Mouse (Mus musculus): Measurements from ENCODE around the gene Lats2. TPM values are rescaled to one million over a fixed set of nuclear protein-coding genes. Genes with fewer than 3 reads are reported as not detected.

Lats2 gene
- polyA plus RNA-seq, 2 experiments: 25.3 to 28.5 TPM

DNA sequence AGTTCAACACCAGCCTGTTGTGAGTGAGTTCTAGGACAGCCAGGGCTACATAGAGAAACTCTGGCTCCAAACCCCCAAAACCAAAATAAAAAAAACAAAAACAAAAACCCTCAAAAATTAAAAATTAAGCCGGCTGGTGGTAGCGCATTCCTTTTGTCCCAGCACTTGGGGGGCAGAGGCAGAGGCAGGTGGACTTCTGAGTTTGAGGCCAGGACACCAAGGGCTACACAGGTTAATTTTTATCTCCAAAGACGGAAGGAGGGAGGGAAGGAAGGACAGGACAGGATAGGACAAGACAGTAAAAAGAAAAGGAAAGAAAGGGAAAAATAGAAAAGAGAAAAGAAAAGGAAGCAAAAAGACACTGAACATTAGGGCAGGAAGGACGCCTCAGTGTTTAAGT, 75.4 kb downstream of the Lats2 start:
- H3K27me3 ChIP-seq (ENCODE audit: control insufficient read depth, insufficient read depth, low read length): no peaks in the 10 kb centered on the region

DNA sequence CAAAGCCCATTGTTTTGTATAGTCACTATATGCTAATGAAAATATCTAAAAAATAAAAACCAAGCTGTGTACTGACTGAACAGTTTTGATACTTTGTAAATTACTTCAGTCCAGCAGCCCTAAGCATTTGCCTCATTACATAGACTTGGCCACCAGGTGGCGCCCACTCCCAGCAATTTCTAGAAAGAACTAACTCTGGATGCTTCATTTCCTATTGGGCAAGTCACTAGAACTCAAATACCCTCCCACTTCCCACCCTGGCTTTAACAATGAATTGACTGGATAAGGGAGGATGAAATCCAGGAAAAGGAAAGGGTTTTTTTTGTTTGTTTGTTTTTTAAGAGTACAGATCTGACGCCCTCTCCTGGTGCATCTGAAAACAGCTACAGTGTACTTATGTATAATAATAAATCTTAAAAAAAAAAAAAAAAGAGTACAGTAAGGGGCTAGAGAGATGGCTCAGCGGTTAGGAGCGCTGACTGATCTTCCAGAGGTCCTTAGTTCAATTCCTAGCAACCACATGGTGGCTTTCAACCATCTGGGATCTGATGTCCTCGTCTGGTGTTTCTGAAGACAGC, 78.1 kb downstream of the Lats2 start:
- Histone ChIP-seq H3K36me3 (ENCODE audit: control insufficient read depth, insufficient read depth, low read length) (no peaks in the 10 kb centered on the region), H3K4me2 (replicated peaks; ENCODE audit: low read depth, low read length, severe bottlenecking) (no peak overlapping the region), H3K4me1 (ENCODE audit: control insufficient read depth, insufficient read depth, low read length) (no peaks in the 10 kb centered on the region), H3K9me3 (ENCODE audit: control insufficient read depth, low read length) (no peaks in the 10 kb centered on the region), H3K27ac (replicated peaks; ENCODE audit: low read depth, low read length) (no peak overlapping the region), H3K4me3 (replicated peaks; ENCODE audit: low read length) (no peak overlapping the region), H3K9ac (ENCODE audit: low read depth, low read length, severe bottlenecking) (no peak overlapping the region), H3K27me3 (ENCODE audit: control insufficient read depth, insufficient read depth, low read length) (no peaks in the 10 kb centered on the region)
- ATAC-seq (ENCODE audit: low FRiP score, low read depth): peak; percentile 65; the same call in 1 of the 2 replicates
- 48% methylated on average over 5 of the region's 5 CpGs for WGBS
- DNase-seq (ENCODE audit: low spot score): peak; percentile 90
- TF ChIP-seq POLR2A (IDR thresholded peaks at IDR 0.05; ENCODE audit: borderline replicate concordance, extremely low read depth, insufficient read depth, insufficient read length): no peak

More for the DNA sequence above, 75.4 kb downstream of the Lats2 start:
- Histone ChIP-seq H3K36me3 (ENCODE audit: control insufficient read depth, insufficient read depth, low read length) (no peaks in the 10 kb centered on the region), H3K9me3 (ENCODE audit: control insufficient read depth, low read length) (no peaks in the 10 kb centered on the region), H3K27ac (replicated peaks; ENCODE audit: low read depth, low read length) (no peak overlapping the region), H3K9ac (ENCODE audit: low read depth, low read length, severe bottlenecking) (no peak overlapping the region), H3K4me3 (replicated peaks; ENCODE audit: low read length) (no peak overlapping the region), H3K4me2 (replicated peaks; ENCODE audit: low read depth, low read length, severe bottlenecking) (no peak overlapping the region), H3K4me1 (ENCODE audit: control insufficient read depth, insufficient read depth, low read length) (no peaks in the 10 kb centered on the region)
- ATAC-seq (ENCODE audit: low FRiP score, low read depth) (no peak), DNase-seq (ENCODE audit: low spot score) (no peak)
- no peak for TF ChIP-seq POLR2A (IDR thresholded peaks at IDR 0.05; ENCODE audit: borderline replicate concordance, extremely low read depth, insufficient read depth, insufficient read length)
- WGBS: 82% methylated on average over 4 of the region's 4 CpGs

DNA sequence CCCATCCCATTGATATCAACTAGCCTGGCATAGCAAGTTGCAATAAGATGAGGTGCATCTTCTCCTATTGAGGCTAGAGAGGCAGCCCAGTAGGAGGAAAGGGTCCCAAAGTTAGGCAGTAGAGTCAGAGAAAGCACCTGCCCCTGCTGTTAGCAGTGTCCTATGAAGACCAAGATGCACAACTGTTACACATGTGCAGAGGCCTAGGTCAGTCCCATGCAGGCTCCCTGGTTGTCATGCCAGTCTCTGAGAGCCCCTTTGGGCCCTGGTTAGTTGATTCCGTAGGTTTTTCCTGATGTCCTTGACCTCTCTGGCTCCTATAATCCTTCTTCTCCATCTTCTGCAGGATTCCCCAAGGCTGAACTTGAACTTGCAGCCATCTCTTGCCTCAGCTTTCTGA, 78.7 kb downstream of the Lats2 start:
- Histone ChIP-seq H3K4me2 (replicated peaks; ENCODE audit: low read depth, low read length, severe bottlenecking) (no peak overlapping the region), H3K36me3 (ENCODE audit: control insufficient read depth, insufficient read depth, low read length) (no peaks in the 10 kb centered on the region), H3K4me1 (ENCODE audit: control insufficient read depth, insufficient read depth, low read length) (no peaks in the 10 kb centered on the region), H3K9me3 (ENCODE audit: control insufficient read depth, low read length) (no peaks in the 10 kb centered on the region), H3K9ac (ENCODE audit: low read depth, low read length, severe bottlenecking) (no peak overlapping the region), H3K27ac (replicated peaks; ENCODE audit: low read depth, low read length) (no peak overlapping the region), H3K27me3 (ENCODE audit: control insufficient read depth, insufficient read depth, low read length) (no peaks in the 10 kb centered on the region), H3K4me3 (replicated peaks; ENCODE audit: low read length) (no peak overlapping the region)
- no peak for ATAC-seq (ENCODE audit: low FRiP score, low read depth)
- 41% methylated on average over 1 of the region's 1 CpGs for WGBS
- no peak for DNase-seq (ENCODE audit: low spot score)
- TF ChIP-seq POLR2A (IDR thresholded peaks at IDR 0.05; ENCODE audit: borderline replicate concordance, extremely low read depth, insufficient read depth, insufficient read length): no peak

DNA sequence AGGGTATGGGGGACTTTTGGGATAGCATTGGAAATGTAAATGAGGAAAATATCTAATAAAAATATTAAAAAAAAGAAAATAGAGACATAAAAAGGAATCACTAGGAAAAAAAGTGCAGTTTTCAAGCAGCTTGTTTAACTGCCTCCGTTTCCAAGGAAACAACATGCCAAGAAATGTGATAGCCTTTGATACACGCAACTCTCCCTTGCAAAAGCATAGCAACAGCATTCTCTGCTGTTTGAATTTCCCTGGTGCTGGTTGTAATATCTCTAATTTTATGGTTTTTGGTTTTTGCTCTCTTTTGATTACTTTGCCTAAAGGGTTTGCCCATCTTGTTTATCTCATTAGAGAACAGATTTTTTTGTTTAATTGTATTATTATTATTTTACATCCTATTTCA, 82.7 kb downstream of the Lats2 start:
- DNase-seq (ENCODE audit: low spot score): no peak
- no peak overlapping the region for H3K9ac ChIP-seq (ENCODE audit: low read depth, low read length, severe bottlenecking)

DNA sequence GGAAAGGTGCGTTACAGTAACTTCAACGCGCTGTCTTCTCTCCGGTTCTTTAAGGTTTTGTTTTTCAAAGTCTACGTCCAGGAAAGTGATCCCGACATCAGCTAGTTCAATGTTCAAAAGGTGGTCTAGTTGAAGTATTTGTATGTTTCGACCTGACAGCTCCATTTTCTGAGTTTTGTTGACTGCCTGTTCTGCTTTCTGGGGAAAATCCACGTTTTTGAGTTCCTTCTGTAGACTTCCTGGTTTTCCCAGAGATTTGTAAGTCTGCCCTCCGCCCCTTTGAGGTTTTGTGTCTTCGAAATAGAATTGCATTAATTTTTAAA, 92.6 kb downstream of the Lats2 start:
- Histone ChIP-seq H3K9me3 (ENCODE audit: control insufficient read depth, low read length) (no peaks in the 10 kb centered on the region), H3K27me3 (ENCODE audit: control insufficient read depth, insufficient read depth, low read length) (no peaks in the 10 kb centered on the region), H3K27ac (replicated peaks; ENCODE audit: low read depth, low read length) (peak overlapping the region; percentile 93), H3K4me2 (replicated peaks; ENCODE audit: low read depth, low read length, severe bottlenecking) (peak overlapping the region; percentile 87), H3K4me1 (ENCODE audit: control insufficient read depth, insufficient read depth, low read length) (peaks cover 9% of the 10 kb centered on the region), H3K9ac (ENCODE audit: low read depth, low read length, severe bottlenecking) (peak overlapping the region; percentile 95), H3K36me3 (ENCODE audit: control insufficient read depth, insufficient read depth, low read length) (no peaks in the 10 kb centered on the region), H3K4me3 (replicated peaks; ENCODE audit: low read length) (peak overlapping the region; percentile 79)
- TF ChIP-seq POLR2A (IDR thresholded peaks at IDR 0.05; ENCODE audit: borderline replicate concordance, extremely low read depth, insufficient read depth, insufficient read length): no peak
- ATAC-seq (ENCODE audit: low FRiP score, low read depth) (no peak), DNase-seq (ENCODE audit: low spot score) (no peak)
- 12% methylated on average over 10 of the region's 10 CpGs for WGBS

More for the DNA sequence above, 82.7 kb downstream of the Lats2 start:
- Histone ChIP-seq H3K4me3 (replicated peaks; ENCODE audit: low read length) (no peak overlapping the region), H3K4me1 (ENCODE audit: control insufficient read depth, insufficient read depth, low read length) (no peaks in the 10 kb centered on the region), H3K4me2 (replicated peaks; ENCODE audit: low read depth, low read length, severe bottlenecking) (no peak overlapping the region), H3K36me3 (ENCODE audit: control insufficient read depth, insufficient read depth, low read length) (no peaks in the 10 kb centered on the region), H3K27ac (replicated peaks; ENCODE audit: low read depth, low read length) (no peak overlapping the region), H3K27me3 (ENCODE audit: control insufficient read depth, insufficient read depth, low read length) (no peaks in the 10 kb centered on the region), H3K9me3 (ENCODE audit: control insufficient read depth, low read length) (no peaks in the 10 kb centered on the region)
- 29% methylated on average over 2 of the region's 2 CpGs for WGBS
- TF ChIP-seq POLR2A (IDR thresholded peaks at IDR 0.05; ENCODE audit: borderline replicate concordance, extremely low read depth, insufficient read depth, insufficient read length): no peak
- ATAC-seq (ENCODE audit: low FRiP score, low read depth): no peak

Measured in limb, embryonic 14.5 days (tissue).